Mouse (Mus musculus) hindbrain, embryonic 13.5 days (tissue): ENCODE data around the gene Rasal1. TPM values are rescaled to one million over a fixed set of nuclear protein-coding genes. Genes with fewer than 3 reads are reported as not detected.

Source experiments
- ATAC-seq: fragments of 200-750 bp; cut with Nextera tagmentation; 2 replicates; pipeline ENCODE4 v1.8.0; 2017; ENCODE audit warnings: moderate TSS enrichment; ENCODE audit not compliant: low FRiP score
- H3K27ac ChIP-seq: fragments of 300-500 bp; sonication (generic); 2 replicates; pipeline ENCODE4 v1.5.1; 2015; ENCODE audit warnings: inconsistent platforms, mild to moderate bottlenecking, moderate library complexity
- H3K27me3 ChIP-seq: fragments of 300-500 bp; sonication (generic); 2 replicates; pipeline ENCODE4 v1.6.1; 2015; ENCODE audit warnings: mild to moderate bottlenecking, inconsistent platforms
- H3K36me3 ChIP-seq: fragments of 300-500 bp; sonication (generic); 2 replicates; pipeline ENCODE4 v1.6.1; 2015; ENCODE audit warnings: mild to moderate bottlenecking, inconsistent platforms
- H3K4me1 ChIP-seq: fragments of 300-500 bp; sonication (generic); replicated peaks from 2 replicates; pipeline ENCODE4 v1.6.1; 2015; ENCODE audit warnings: inconsistent platforms
- H3K4me2 ChIP-seq: fragments of 300-500 bp; sonication (generic); 2 replicates; pipeline ENCODE4 v1.6.1; 2015; ENCODE audit warnings: inconsistent platforms, mild to moderate bottlenecking, moderate library complexity
- H3K4me3 ChIP-seq: fragments of 300-500 bp; sonication (generic); 2 replicates; pipeline ENCODE4 v1.5.1; 2015; ENCODE audit warnings: mild to moderate bottlenecking, inconsistent platforms
- H3K9ac ChIP-seq: fragments of 300-500 bp; sonication (generic); 2 replicates; pipeline ENCODE4 v1.6.1; 2015; ENCODE audit warnings: mild to moderate bottlenecking, inconsistent platforms
- H3K9me3 ChIP-seq: fragments of 300-500 bp; sonication (generic); 2 replicates; pipeline ENCODE4 v1.6.1; 2016; ENCODE audit warnings: inconsistent platforms
- WGBS: fragments of 180-500 bp; shearing (Covaris S2); methylation state at CpG from one replicate; pipeline ENCODE4 v1.1.7; 2015; 5-methylcytosine and 5-hydroxymethylcytosine counted together
- polyA plus RNA-seq: library from polyadenylated mRNA; unstranded; fragments of >200 nt; fragmentation: Nextera tagmentation; extraction: Ambion mirVana; gene quantifications from 2 replicates; pipeline ENCODE4 v1.2.1, GENCODE M21; 2015

Gene Rasal1
- polyA plus RNA-seq, 1 experiment from 2014 or later, result 0.14 TPM

DNA sequence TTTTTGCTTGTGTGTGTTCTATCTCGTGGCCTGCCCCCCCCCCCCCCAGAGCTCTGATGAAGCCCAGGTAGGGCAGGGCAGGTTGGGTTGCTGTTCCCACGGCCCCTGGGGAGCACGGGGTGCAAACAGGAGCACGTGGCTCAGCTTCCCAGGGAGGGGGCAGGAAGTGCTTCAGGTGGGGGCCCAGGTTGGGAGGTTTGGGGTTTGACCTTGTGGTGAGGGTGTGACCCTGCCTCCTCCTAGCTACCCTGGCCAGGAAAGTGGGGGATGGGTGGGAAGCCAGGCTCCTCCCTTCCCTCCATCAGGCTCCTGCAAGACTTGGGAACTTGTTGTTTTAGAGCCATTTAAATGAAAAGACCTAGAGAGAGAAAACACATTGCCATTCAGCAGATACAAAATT lies 39.8 kb downstream of the Rasal1 start:
- ATAC-seq, result no peak
- Histone ChIP-seq H3K4me3 (no peak overlapping the region), H3K4me2 (no peak overlapping the region), H3K27me3 (peaks cover 68% of the 10 kb centered on the region), H3K9me3 (no peaks in the 10 kb centered on the region), H3K36me3 (peaks cover 72% of the 10 kb centered on the region), H3K4me1 (no peaks in the 10 kb centered on the region; the same call in 1 of the 2 replicates), H3K27ac (no peak overlapping the region), H3K9ac (no peak overlapping the region)
- WGBS, result 38% methylated on average over 4 of the region's 4 CpGs

DNA sequence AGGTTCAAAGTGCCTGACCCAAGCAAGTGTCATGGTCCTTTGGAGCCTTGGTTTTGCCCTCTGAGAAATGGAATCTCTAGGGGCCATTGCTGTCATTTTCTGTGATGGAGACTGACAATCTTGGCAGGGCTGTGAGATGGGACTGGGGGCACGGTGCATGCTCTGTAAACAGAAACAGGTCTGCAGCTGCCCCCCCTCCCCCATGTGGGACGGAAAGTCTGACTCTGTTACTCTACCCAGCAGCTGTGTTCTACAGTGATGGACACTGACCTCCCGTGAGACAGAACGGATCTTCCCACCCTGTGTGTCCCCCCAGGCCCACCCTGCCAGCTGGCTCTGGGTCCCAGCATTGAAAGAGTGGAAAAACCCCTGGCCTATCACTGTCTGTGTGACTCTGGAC lies 41.8 kb downstream of the Rasal1 start:
- peaks cover 13% of the 10 kb centered on the region for H3K4me1 ChIP-seq
- H3K9ac ChIP-seq, result no peak overlapping the region
- H3K9me3 ChIP-seq, result no peaks in the 10 kb centered on the region
- 56% methylated on average over 4 of the region's 4 CpGs for WGBS
- no peak overlapping the region for H3K4me2 ChIP-seq
- H3K27ac ChIP-seq, result no peak overlapping the region
- ATAC-seq, result no peak
- H3K4me3 ChIP-seq, result no peak overlapping the region
- H3K27me3 ChIP-seq, result peaks cover 68% of the 10 kb centered on the region
- peaks cover 76% of the 10 kb centered on the region for H3K36me3 ChIP-seq

DNA sequence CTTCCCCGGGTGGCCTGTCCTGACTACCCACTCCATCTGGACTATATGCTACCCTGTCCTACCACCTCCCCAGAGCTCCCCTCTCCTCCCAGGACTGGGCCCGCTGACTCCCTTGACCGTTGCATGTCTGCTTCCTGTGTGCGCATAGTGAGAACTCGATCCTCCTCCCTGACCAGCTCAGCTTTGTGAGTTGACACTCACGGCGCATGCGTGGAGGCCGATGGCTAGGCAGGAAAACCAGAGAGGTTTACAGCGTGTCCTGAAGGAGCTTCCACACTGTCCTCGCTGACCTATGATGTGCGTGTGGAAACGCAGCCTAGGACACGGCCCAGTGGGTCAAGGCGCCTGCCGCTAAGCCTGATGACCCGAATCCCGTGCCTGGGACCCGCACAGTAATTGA lies 43.4 kb downstream of the Rasal1 start:
- Histone ChIP-seq H3K4me1 (peaks cover 21% of the 10 kb centered on the region), H3K27me3 (peaks cover 70% of the 10 kb centered on the region), H3K4me2 (no peak overlapping the region), H3K36me3 (peaks cover 61% of the 10 kb centered on the region), H3K27ac (no peak overlapping the region), H3K9me3 (no peaks in the 10 kb centered on the region), H3K4me3 (no peak overlapping the region), H3K9ac (no peak overlapping the region)
- WGBS, result 81% methylated on average over 19 of the region's 19 CpGs
- ATAC-seq, result no peak

DNA sequence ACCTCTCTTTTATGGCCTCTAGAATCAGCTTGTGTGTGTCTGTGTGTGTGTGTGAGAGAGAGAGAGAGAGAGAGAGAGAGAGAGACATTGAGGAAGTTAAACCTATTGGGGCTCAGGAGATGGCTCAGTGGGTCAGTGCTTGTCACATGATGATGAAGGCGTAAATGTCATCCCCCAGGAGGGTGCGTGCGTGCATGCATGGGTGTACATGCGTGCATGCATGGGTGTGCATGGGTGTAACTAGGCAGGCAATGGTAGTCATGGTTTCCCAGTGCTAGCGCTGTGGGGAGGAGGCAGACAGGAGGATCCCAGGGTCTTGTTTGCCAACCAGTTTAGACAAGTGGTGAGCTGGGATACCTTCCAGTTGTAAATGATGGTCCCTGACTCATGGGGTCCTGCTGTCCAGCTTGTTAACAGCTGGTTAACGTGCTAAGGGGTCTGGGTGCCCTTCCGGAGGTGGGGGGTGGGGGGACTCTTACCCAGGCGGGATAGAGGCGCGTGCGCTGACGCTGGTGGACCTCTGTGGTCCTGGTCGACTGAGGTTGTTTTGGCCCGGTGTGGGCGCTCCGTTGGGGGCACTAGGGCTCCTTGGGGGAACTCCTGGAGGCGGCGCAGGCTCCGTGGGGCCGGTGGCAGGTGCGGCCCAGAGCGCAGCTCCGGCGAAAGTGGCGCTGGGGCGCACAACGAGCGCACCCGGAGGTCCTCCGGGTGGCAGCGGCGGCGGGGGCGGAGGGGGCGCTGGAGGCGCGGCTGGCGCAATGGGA lies 45.5 kb downstream of the Rasal1 start:
- Histone ChIP-seq H3K4me2 (peak overlapping the region; percentile 26; the same call in 1 of the 2 replicates), H3K9ac (peak overlapping the region; percentile 43; the same call in 1 of the 2 replicates)

DNA sequence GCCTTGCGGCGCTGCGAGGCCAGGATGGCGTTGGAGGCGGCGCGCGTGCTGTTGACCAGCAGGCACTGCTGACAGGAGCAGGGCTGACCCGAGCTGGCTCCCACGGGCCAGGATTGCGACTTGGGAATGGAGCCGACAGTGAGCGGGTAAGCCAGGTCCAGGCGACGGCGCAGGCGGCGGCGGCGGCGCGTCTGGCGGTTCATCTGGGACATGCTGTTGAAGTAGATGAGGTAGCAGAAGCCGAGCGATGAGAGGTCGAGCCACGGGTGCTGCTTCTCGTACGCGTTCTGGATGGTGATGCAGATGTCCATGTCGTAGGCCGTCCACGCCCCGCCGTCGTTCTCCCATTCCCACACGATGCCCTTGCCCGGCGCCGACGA lies 46.1 kb downstream of the Rasal1 start:
- Histone ChIP-seq H3K36me3 (peaks cover 46% of the 10 kb centered on the region), H3K9ac (peak overlapping the region; percentile 43; the same call in 1 of the 2 replicates), H3K27ac (no peak overlapping the region), H3K4me2 (peak overlapping the region; percentile 26; the same call in 1 of the 2 replicates), H3K27me3 (peaks cover 75% of the 10 kb centered on the region), H3K9me3 (no peaks in the 10 kb centered on the region), H3K4me3 (peak overlapping the region; percentile 8; the same call in 1 of the 2 replicates), H3K4me1 (peaks cover 48% of the 10 kb centered on the region)
- ATAC-seq, result no peak
- 7% methylated on average over 41 of the region's 41 CpGs for WGBS

More for the DNA sequence above, 45.5 kb downstream of the Rasal1 start:
- peak overlapping the region; percentile 8; the same call in 1 of the 2 replicates for H3K4me3 ChIP-seq
- peaks cover 42% of the 10 kb centered on the region for H3K4me1 ChIP-seq
- peaks cover 75% of the 10 kb centered on the region for H3K27me3 ChIP-seq
- WGBS, result 12% methylated on average over 38 of the region's 38 CpGs
- ATAC-seq, result no peak
- peaks cover 46% of the 10 kb centered on the region for H3K36me3 ChIP-seq
- no peaks in the 10 kb centered on the region for H3K9me3 ChIP-seq
- H3K27ac ChIP-seq, result no peak overlapping the region

DNA sequence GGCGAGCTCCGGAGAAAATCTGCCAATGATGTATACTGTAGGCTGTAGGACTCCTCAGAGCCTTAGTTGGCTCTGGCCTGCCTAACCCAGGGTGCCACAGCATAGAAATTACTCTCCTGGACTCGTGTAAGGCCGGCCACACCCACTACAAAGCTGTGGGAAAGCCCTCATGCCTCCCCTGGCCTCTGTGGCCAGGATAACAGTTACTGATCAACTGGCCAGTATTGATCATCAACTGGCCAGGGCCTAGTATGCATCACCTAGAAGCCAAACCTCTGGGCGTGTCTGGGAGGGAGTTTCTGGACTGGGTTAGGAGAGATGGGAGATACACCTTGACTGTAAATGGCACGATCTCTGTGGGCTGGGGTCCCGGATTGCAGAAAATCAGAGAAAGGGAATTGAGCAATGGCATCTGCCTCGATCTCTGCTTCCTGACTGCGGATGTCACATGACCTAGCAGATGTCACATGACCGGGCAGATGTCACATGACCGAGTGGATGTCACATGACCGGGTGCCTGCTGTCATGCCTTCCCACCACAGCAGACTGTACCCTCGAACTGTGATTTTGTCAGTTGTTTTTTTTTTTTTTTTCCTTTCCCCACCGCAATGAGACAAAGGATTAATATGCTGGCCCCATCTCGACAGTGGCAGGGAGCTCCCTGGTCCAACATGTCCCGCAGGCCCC lies 47.6 kb downstream of the Rasal1 start:
- no peak overlapping the region for H3K4me2 ChIP-seq
- no peaks in the 10 kb centered on the region for H3K9me3 ChIP-seq
- peaks cover 36% of the 10 kb centered on the region for H3K36me3 ChIP-seq
- H3K4me3 ChIP-seq, result no peak overlapping the region
- H3K27me3 ChIP-seq, result peaks cover 78% of the 10 kb centered on the region
- 79% methylated on average over 16 of the region's 16 CpGs for WGBS
- no peak overlapping the region for H3K27ac ChIP-seq
- ATAC-seq, result no peak
- peaks cover 63% of the 10 kb centered on the region for H3K4me1 ChIP-seq
- H3K9ac ChIP-seq, result no peak overlapping the region

DNA sequence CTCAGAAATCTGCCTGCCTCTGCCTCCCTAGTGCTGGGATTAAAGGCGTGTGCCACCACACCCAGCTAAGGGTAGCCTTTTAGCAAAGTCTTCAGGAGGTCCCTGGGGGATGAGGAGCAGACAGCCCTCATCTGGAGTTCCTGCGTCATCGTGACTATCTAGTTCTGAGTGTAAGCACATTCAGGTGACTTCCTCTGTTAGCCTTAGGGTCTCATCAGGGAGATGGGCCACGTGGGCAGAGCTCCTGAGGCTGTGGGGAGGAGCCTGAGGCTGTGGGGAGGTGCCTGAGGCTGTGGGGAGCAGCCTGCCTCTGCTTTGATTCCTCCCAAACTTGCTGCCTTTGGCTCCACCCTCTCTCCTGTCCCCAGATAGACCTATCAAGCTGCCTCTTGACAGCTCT lies 48.3 kb downstream of the Rasal1 start:
- Histone ChIP-seq H3K36me3 (peaks cover 31% of the 10 kb centered on the region), H3K9ac (0 out of 2 replicates have a peak overlapping the region, but pooled peaks have one; percentile 19), H3K27me3 (peaks cover 74% of the 10 kb centered on the region), H3K4me1 (peaks cover 70% of the 10 kb centered on the region), H3K27ac (no peak overlapping the region), H3K4me3 (no peak overlapping the region), H3K4me2 (no peak overlapping the region), H3K9me3 (no peaks in the 10 kb centered on the region)
- 60% methylated on average over 4 of the region's 4 CpGs for WGBS
- 0 out of 2 replicates have a peak, but pooled peaks have one; percentile 1 for ATAC-seq

DNA sequence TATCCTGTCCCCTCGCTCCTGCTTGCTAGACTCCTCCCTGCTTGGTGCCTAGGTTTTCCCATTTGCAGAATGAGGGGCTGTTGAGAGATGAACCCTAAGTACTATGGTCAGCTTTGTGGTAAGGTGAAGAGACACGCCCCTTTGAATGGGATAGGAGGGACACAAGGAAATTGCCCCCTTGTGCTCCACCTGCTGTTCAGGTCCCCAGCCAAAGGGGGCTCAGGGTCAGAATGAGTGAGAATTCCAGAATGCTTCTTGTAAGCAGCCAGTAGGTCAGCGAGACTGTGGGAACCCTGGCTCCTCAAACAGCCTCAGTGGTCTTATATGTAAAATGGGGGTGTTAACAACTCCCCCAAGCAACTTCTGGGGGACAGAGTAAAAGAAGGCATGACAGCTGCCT lies 49.6 kb downstream of the Rasal1 start:
- H3K4me1 ChIP-seq, result peaks cover 75% of the 10 kb centered on the region
- WGBS, result 55% methylated on average over 3 of the region's 3 CpGs
- no peak overlapping the region for H3K4me3 ChIP-seq
- H3K36me3 ChIP-seq, result peaks cover 18% of the 10 kb centered on the region
- ATAC-seq, result no peak
- peaks cover 65% of the 10 kb centered on the region for H3K27me3 ChIP-seq
- H3K27ac ChIP-seq, result no peak overlapping the region
- 0 out of 2 replicates have a peak overlapping the region, but pooled peaks have one; percentile 56 for H3K9ac ChIP-seq
- H3K4me2 ChIP-seq, result no peak overlapping the region
- H3K9me3 ChIP-seq, result no peaks in the 10 kb centered on the region

DNA sequence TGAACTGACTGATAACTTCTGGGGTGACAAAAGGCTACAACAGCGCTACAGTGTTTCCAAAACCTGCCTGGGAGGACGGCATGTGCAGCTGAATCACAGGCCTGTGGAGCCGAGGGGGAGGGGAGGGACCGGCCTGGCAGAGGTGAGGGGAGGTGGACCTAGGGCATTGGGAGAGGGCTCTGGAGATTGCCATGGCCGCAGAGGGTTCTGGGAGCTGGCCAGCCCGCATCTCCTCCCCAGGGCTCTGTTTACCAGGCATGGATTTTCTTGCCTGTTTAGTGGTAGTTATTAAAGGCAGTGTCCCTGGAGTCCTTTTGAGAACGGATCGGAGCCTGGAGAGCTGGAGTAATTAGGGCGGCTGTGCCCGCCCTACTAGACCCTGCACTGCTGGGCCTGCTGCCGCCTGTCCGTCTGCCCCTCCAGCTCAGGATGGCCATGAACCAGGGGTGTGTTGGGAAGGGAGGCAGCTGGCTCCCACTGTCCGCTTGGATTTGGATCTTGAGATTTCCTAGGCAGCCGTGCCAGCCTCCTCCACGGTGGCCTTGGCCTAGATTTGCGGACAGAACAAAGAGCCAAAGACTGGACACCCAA lies 50.3 kb downstream of the Rasal1 start:
- no peak overlapping the region for H3K4me2 ChIP-seq
- H3K27ac ChIP-seq, result peak overlapping the region; percentile 44
- WGBS, result 39% methylated on average over 16 of the region's 16 CpGs
- H3K9me3 ChIP-seq, result no peaks in the 10 kb centered on the region
- H3K4me3 ChIP-seq, result no peak overlapping the region
- peaks cover 60% of the 10 kb centered on the region for H3K27me3 ChIP-seq
- H3K9ac ChIP-seq, result peak overlapping the region; percentile 56
- H3K36me3 ChIP-seq, result peaks cover 11% of the 10 kb centered on the region
- H3K4me1 ChIP-seq, result peaks cover 77% of the 10 kb centered on the region
- no peak for ATAC-seq

DNA sequence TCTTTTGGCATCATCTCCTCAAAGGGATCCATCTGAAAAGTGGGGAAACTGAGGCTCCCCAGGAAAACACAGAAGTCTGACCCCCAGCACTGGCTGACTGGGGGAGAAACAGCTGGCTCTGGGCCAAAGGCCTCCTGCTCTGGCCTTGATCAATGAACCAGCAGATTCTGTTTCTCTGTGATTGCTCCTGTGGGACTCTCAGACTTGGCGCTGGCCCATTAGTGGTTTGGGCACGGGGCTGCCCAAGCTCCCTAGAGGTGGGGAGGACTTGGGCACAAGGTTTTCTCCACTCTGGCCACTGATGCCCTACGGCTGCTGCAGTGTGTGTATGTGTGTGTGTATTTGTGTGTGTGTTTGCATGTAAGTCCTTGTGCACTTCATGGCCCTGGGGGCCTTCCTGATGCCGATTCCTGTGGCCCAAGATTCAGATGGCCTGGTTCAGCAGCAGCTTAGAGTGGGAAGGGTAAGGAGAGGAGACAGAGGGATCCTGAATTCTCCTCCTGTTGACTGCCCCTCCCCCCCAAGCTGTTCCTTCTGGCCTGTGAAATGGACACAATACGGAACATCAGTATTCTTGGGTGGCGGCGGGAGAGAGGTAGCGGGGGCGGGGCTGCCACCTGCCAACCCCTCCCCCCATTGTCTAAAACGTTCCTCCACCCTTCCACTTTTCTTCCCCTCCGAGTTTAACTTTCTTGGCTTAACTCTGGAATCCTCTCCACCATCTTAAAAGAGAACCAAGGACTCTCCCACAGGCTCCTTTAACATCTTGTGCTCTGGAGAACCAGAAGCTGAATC lies 52.6 kb downstream of the Rasal1 start:
- Histone ChIP-seq H3K36me3 (no peaks in the 10 kb centered on the region), H3K4me2 (no peak overlapping the region), H3K9ac (0 out of 2 replicates have a peak overlapping the region, but pooled peaks have one; percentile 1), H3K4me3 (no peak overlapping the region), H3K27ac (no peak overlapping the region), H3K4me1 (peaks cover 82% of the 10 kb centered on the region), H3K9me3 (no peaks in the 10 kb centered on the region), H3K27me3 (peaks cover 42% of the 10 kb centered on the region)
- WGBS, result 50% methylated on average over 11 of the region's 11 CpGs
- ATAC-seq, result no peak

DNA sequence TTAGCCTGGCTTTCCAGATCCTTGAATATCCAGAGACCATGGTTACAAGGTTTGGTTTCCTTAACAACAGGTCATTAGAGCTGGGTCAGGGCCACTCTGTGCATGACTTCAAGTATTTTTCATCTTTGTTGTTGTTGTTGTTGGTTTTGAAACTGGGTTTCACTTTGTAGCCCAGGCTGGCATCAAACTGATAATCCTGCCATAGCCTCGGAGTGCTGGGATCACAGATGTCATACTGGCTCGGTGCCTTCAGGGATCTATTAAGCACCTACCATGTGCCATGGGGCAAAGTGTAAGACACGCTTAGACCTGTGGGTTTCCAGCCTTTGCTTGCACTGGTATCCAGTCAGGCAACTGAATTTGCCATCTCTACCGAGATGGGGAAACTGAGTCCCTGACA lies 53.8 kb downstream of the Rasal1 start:
- Histone ChIP-seq H3K9ac (no peak overlapping the region), H3K27ac (no peak overlapping the region), H3K4me1 (peaks cover 87% of the 10 kb centered on the region), H3K9me3 (no peaks in the 10 kb centered on the region), H3K4me3 (no peak overlapping the region), H3K36me3 (no peaks in the 10 kb centered on the region), H3K27me3 (peaks cover 30% of the 10 kb centered on the region), H3K4me2 (no peak overlapping the region)
- ATAC-seq, result no peak
- 86% methylated on average over 4 of the region's 4 CpGs for WGBS

DNA sequence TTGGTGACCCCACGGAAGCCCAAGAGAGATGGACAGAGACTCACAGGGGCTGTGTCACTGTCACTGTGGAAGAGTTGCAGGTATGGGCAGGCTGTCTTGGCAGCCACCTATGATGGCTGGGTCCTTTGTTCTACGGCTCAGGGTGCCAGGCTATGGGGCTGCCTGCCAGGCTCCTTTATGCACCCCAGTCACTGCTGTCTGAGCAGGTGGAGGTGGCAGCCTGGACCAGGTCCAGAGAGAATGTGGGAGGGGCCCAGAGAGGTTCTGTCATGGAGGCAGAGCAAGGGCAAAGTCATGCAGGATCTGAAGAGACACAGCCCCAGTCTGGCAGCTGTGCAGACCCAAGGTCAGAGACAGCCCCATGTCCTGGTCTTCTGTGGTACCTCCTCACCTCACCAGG lies 54.4 kb downstream of the Rasal1 start:
- H3K36me3 ChIP-seq, result no peaks in the 10 kb centered on the region
- no peak overlapping the region for H3K9ac ChIP-seq
- no peak overlapping the region for H3K27ac ChIP-seq
- H3K4me1 ChIP-seq, result peaks cover 87% of the 10 kb centered on the region
- no peaks in the 10 kb centered on the region for H3K9me3 ChIP-seq
- H3K4me2 ChIP-seq, result no peak overlapping the region
- 82% methylated on average over 2 of the region's 2 CpGs for WGBS
- ATAC-seq, result no peak
- H3K4me3 ChIP-seq, result no peak overlapping the region
- H3K27me3 ChIP-seq, result peaks cover 25% of the 10 kb centered on the region
